Mouse (Mus musculus) urinary bladder, postnatal 10 days (tissue): ENCODE measurements around the gene Ttc3.
A peak's percentile ranks its signal among the peaks of the same experiment; 100 is the strongest.
"Not testable (repeated sequence)": the region's sequence is repeated elsewhere in the genome, so short reads cannot be mapped to it uniquely, and the experiment has no call there.

Experiments
- DNase-seq: peaks from one replicate; pipeline ENCODE4 v3.0.0; 2022; ENCODE audit warnings: low spot score

The Ttc3 gene

GRCm38 (mm10) chr16:94370173-94370914, at the start of gene Ttc3:
TSS of gene Ttc3 (plus strand) at chr16:94370618.
- peak; percentile 83 for DNase-seq

DNA sequence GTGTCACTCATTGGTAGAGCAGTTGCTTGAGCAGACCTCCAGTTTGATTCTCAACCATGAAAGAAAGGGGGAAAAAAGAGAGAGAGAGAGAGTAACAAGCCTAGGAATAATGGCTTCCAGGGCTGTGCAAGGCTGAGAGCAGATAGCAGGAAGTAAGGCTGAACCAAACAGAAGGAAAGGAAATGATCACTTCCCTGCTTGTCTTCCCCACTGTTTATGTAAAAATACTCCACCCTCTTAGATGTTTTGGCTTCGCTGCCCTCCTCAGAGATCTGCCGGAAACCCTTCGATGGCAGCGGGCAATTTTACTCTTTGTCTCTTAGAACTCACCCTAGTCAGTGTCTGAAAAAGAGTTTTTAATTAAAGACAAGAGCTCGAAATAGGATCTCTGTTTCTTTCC, 46.7 kb upstream of the Ttc3 start:
- DNase-seq: no peak

DNA sequence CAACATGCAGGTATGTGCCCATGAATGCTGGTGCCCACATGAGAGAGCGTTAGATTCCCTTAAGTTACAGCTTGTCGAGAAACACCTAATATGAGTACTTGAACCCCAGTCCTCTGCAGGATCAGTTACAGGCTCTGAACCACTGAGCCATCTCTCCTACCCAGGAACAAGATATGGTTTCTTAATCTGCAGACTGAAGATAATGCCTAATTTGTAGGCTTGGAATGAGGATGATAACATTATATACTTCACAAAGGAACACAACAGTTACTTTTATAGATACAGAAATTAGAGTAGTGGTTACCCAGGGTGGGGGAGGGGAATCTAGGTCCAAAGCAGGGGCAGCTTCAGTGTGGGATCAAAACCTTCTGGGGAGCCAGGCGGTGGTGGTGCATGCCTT, 44.4 kb upstream of the Ttc3 start:
- DNase-seq: no peak

DNA sequence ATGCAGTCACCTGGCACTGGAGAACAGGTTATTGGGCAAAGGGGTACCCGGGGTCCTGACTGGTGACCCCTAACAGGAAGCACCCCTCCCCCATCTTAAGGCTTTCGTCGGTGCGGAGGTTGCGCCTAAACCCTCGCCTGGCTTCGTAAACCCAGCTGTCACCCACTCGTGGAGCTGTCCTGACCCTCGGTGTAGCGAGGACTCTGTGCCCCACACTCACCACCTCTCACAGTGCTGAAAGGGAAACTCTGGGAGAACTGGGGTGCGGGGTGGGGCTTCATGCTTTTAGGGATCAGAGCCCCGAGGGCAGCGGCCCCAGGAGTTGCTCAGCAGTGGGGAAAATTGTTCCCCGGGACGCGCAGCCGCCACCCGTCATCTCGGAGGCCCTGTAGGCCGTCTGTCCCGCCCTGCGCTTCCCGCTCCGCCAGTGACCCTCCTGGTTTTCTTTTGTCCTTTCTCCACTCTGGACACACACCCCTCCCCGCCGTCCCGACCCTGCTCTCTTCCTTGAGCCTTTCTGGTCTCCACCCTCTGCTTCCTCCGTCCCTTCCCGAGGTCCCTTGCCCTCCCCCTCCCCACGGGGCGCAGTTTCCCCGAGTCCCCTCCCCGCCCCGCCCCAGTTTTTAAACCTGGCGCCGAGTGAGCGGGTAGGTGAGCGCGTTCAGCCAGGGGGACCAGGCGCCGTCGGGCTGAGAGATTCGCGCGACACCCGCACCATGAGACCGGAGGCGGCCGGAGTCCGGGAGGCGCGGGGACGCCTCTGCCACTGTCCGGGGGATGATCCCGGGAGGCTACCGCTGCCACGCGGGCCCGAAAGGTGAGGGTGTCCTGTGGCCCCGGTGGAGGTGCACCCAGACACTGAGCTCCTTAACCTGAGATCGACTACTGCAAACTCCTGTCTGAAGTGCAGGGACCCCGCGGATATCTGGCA, 42.4 kb upstream of the Ttc3 start, which contains the start of gene Ripply3:
Gene Ripply3 (plus strand): TSS at position 640 of the 931 bp plus-strand sequence.
- DNase-seq: no peak

DNA sequence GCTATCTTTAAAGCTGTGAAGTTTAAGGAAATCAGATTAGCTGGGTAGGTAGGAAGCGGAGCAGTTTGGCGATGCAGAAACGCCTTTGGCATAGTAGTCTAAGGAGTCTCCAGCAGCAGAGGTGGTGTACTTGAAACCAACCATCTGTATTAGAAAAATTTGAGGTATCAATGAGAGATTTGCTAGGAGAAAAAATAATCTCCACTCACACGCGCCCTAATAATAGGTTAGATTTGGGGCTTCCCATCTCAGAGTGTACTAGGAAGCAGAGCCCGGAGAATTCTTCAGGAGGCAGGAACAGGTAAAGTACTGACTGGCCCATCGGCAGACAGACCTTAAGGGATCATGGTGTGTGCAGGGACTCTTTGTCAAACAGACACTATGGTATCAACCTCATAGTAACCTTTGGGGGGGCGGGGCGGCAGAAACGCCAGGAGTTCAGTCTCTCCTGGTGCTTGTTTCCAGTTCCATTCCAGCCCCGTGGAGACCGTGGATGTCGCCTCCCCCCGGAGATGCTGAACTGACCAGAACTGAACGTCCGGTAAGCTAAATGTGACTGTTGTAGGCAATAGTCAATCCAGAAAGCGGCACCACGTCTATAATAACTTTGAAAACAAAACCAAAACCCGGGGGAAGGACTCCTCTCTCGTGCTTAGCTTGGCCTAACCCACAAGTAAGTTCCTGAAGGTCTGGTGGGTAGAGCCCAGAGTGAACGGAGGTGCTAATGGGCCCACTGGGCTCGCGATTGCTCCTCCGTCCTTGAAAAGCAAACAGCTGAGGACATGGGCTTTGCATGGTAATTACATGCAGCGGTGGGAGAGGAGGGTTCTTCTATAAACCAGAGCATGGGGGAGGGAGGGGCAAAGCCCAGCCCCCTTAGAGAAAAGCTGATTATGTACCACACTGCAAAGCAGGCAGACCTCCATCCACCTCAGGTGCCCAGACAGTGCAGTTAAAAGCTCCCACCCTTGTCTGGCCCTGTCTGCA, 41.2 kb upstream of the Ttc3 start:
- no peak for DNase-seq

DNA sequence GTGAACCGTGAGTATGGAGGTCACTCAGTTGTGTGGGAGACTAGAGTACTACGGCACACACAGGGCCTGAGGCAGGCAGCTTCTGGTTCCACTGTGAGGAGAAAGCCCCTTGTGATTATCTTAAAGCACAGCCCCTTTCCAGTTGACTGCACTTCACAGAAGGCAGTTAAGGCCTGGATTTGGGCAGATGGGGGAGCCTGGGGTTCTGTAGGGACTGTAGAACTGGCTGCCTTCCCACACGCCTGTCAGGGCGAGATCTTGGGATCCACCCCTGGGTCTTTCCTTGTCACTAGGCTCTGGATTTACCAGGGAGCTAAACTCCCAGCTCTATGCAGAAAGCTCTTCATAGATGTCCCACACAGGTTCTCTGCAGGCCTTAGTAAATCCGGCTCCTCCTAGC, 40.0 kb upstream of the Ttc3 start:
- no peak for DNase-seq

DNA sequence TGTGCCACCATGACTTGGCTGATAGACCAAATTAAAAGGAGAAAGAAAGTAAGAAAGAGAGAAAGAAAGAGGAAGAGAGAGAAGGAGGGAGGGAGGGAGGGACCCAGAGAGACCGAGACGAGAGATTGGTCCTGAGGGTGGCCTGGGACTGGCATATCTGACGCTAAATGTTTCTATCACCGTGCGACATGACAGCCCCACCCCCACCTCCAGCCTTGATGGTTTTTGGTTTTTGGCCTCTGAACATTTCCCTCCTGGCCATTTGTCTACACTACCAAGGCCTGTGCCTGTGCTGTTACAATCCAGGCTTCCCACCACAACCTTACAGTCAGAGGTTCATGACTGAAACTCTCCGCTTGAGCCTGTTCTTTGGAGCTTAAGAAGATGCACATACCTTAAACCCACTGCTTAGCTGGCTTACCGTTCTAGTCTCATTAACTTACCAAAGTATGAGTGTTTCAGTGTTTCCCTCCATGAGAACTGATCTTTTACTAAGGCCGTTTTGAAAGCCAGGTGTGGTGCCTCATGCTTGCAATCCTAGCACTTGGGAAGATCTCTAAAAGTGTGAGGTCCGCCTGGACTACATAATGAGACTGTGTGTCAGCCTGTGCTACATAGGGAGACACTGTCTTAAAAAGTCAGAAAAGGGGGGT, 39.1 kb upstream of the Ttc3 start:
- no peak for DNase-seq

DNA sequence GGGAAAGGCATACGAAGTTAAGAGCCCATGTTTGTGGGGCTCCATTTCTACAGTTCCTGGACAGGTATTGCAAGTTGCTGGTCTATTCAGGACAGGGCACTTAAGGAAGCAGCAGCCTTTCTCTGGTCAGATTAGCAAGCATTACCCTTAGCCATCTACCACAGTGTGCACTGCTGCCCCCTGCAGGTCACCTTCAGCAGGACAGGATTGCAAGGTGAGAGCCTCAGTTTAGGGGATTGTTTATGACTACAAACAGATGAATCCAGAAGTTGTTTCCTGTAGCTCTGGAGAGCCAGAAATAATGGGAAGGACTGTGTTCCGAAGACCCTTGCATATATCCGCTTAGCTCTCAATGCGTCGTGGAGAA, 38.5 kb upstream of the Ttc3 start:
- DNase-seq: no peak

DNA sequence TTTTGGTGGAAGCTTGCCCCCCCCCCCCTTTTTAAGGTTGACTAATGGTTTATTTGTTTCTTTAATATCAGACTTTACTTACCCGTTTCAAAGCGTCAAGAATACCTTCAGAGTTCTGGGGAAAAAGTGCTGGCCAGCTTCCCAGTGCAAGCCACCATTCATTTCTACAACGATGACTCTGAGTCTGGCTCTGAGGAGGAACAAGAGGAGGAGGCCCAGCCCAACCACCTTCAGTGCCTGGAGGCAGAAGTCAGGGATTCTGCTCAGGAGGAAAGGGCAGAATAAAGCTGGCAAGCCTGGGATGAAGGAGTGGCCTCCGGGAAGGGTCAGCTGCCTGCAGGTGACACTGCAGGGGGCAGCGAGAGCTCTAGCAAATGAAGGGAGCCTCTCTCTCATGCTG, 34.8 kb upstream of the Ttc3 start:
- no peak for DNase-seq

- not testable (repeated sequence) for DNase-seq
Observed at GRCm38 (mm10) chr16:94339164-94340160, 31.0 kb upstream of the Ttc3 start.

GRCm38 (mm10) chr16:94345733-94346132, 24.7 kb upstream of the Ttc3 start:
- no peak for DNase-seq

DNA sequence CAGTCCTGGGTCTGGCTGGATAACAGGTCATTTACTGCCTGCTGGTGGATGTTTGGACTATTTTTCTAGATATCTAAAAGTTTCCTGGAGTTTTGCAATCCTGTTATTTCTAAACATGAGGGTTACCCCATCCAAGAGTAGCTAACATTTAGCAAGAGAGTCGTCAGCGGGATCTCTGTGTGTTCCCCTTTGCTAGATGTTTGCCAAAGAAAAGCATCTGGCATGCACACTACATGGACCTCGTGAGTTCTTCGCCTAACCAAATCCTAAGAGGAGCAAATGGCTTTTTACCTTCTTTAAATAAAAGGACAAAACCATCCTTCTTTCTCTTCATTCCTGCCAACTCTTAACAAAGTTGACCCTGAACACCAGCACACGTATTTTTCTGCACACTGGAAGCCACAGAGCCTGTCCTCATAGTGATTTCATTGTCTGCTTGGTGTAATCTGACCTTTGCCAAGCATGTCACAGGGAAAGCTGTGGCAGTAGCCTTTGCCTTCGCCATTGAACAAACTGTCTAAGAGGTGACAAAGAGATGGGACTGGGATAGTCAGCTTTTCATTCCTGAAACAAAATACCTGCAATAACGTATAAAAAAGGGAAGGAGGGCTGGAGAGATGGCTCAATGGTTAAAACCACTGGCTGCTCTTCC, 23.2 kb upstream of the Ttc3 start:
- DNase-seq: no peak

- DNase-seq: no peak
Observed at GRCm38 (mm10) chr16:94348779-94349178, 21.6 kb upstream of the Ttc3 start.

GRCm38 (mm10) chr16:94349588-94350286, 20.7 kb upstream of the Ttc3 start:
- DNase-seq: no peak

GRCm38 (mm10) chr16:94350287-94350677, 20.1 kb upstream of the Ttc3 start:
- no peak for DNase-seq

- no peak for DNase-seq
Observed at GRCm38 (mm10) chr16:94354450-94354849, 16.0 kb upstream of the Ttc3 start.

- no peak for DNase-seq
Observed at GRCm38 (mm10) chr16:94356046-94356445, 14.4 kb upstream of the Ttc3 start.

- no peak for DNase-seq
Observed at GRCm38 (mm10) chr16:94356776-94357494, 13.5 kb upstream of the Ttc3 start.
